Mouse (Mus musculus) kidney, postnatal 4 days (tissue): ENCODE results near the gene Orai1.
"Not testable (repeated sequence)": the region's sequence is repeated elsewhere in the genome, so short reads cannot be mapped to it uniquely, and the experiment has no call there.

Source experiments
- DNase-seq, 2 experiments: peaks; one replicate each; pipeline ENCODE4 v3.0.0; 2021; ENCODE audit warnings: mixed read lengths in 2 of 2

Gene Orai1

GRCm38 (mm10) chr5:123035089-123035488 lies 20.2 kb downstream of the Orai1 start:
- DNase-seq: no peak

GRCm38 (mm10) chr5:123035564-123035963 lies 20.7 kb downstream of the Orai1 start:
- peak; percentile 46 to 67 for DNase-seq

GRCm38 (mm10) chr5:123038115-123038514 lies 23.2 kb downstream of the Orai1 start:
- no peak for DNase-seq

- peak; percentile 91 to 92 for DNase-seq
These were observed 24.4 kb downstream of the Orai1 start for GRCm38 (mm10) chr5:123039120-123039752.

- peak in 1 of 2 experiments; percentile 16 for DNase-seq
These were observed 25.9 kb downstream of the Orai1 start for GRCm38 (mm10) chr5:123040796-123041195.

GRCm38 (mm10) chr5:123043856-123044255 lies 29.0 kb downstream of the Orai1 start:
- DNase-seq: peak; percentile 54 to 58

GRCm38 (mm10) chr5:123045561-123046295 lies 30.9 kb downstream of the Orai1 start:
- peak; percentile 81 to 88 for DNase-seq

- DNase-seq: no peak
These were observed 32.0 kb downstream of the Orai1 start, which contains the start of gene Morn3 for GRCm38 (mm10) chr5:123046916-123047315. Morn3 (minus strand) TSS chr5:123047016.

- peak; percentile 60 to 73 for DNase-seq
These were observed 34.4 kb downstream of the Orai1 start for GRCm38 (mm10) chr5:123049271-123049670.

GRCm38 (mm10) chr5:123050918-123051317 lies 36.0 kb downstream of the Orai1 start:
- DNase-seq: peak in 1 of 2 experiments; percentile 25

- no peak for DNase-seq
These were observed 36.9 kb downstream of the Orai1 start for GRCm38 (mm10) chr5:123051736-123052135.

- peak; percentile 98 to 99 for DNase-seq
These were observed 42.7 kb downstream of the Orai1 start for GRCm38 (mm10) chr5:123057366-123058250.

GRCm38 (mm10) chr5:123058251-123059102 lies 43.6 kb downstream of the Orai1 start:
- no peak for DNase-seq

GRCm38 (mm10) chr5:123059757-123060520 lies 45.1 kb downstream of the Orai1 start:
- DNase-seq: peak; percentile 63 to 74

GRCm38 (mm10) chr5:123060706-123061401 lies 46.0 kb downstream of the Orai1 start:
- peak in 1 of 2 experiments; percentile 44 for DNase-seq

GRCm38 (mm10) chr5:123061402-123061749 lies 46.5 kb downstream of the Orai1 start:
- DNase-seq: not testable (repeated sequence)

- DNase-seq: no peak
These were observed 48.3 kb downstream of the Orai1 start for GRCm38 (mm10) chr5:123063141-123063540.

- DNase-seq: peak; percentile 60 to 72
These were observed 49.3 kb downstream of the Orai1 start for GRCm38 (mm10) chr5:123064207-123064606.

GRCm38 (mm10) chr5:123067395-123067995 lies 52.6 kb downstream of the Orai1 start:
- peak; percentile 20 to 32 for DNase-seq

GRCm38 (mm10) chr5:123068115-123068514 lies 53.2 kb downstream of the Orai1 start, which contains the start of gene Tmem120b:
Tmem120b (plus strand) TSS chr5:123068415.
- no peak for DNase-seq
